Mouse (Mus musculus) myocyte (in vitro differentiated cells): ENCODE data around the gene Stom.

Experiments
- CEBPB ChIP-seq: IDR thresholded peaks from 2 replicates; pipeline ENCODE4 v1.6.1; 2011; ENCODE audit warnings: mild to moderate bottlenecking, moderate library complexity; ENCODE audit not compliant: poor library complexity, insufficient read depth, severe bottlenecking
- E2F4 ChIP-seq: IDR thresholded peaks from one replicate; pipeline ENCODE4 v1.6.1; 2011; ENCODE audit warnings: mild to moderate bottlenecking, control low read depth, moderate library complexity; ENCODE audit not compliant: insufficient read depth
- MAX ChIP-seq: IDR thresholded peaks from one replicate; pipeline ENCODE4 v1.6.1; 2011; ENCODE audit warnings: low read depth, mild to moderate bottlenecking, control low read depth
- MYOD1 ChIP-seq, 3 experiments: IDR thresholded peaks; one replicate each; pipeline ENCODE4 v1.6.1; 2011; ENCODE audit warnings: control low read depth in 2 of 3, low read depth in 2 of 3, mild to moderate bottlenecking in 2 of 3, moderate library complexity in 1 of 3; ENCODE audit not compliant: insufficient read length in 2 of 3, control insufficient read depth in 1 of 3
- MYOG ChIP-seq, 3 experiments: IDR thresholded peaks; one replicate each; pipeline ENCODE4 v1.6.1; 2011; ENCODE audit warnings: control low read depth in 2 of 3, low read depth in 2 of 3, mild to moderate bottlenecking in 2 of 3; ENCODE audit not compliant: insufficient read length in 2 of 3, control insufficient read depth in 1 of 3, insufficient read depth in 1 of 3
- POLR2A ChIP-seq: IDR thresholded peaks from one replicate; pipeline ENCODE4 v1.6.1; 2011; ENCODE audit warnings: low read depth, mild to moderate bottlenecking, control low read depth, moderate library complexity; ENCODE audit not compliant: insufficient read length
- POLR2AphosphoS2 ChIP-seq: IDR thresholded peaks from one replicate; pipeline ENCODE4 v1.6.1; 2011; ENCODE audit warnings: low read depth, control low read depth; ENCODE audit not compliant: insufficient read length
- TCF12 ChIP-seq: IDR thresholded peaks from one replicate; pipeline ENCODE4 v1.6.1; 2011; ENCODE audit warnings: mild to moderate bottlenecking, control low read depth; ENCODE audit not compliant: poor library complexity, insufficient read depth, severe bottlenecking
- TCF3 ChIP-seq: IDR thresholded peaks from one replicate; pipeline ENCODE4 v1.6.1; 2011; ENCODE audit warnings: low read depth, control low read depth; ENCODE audit not compliant: insufficient read length
- USF1 ChIP-seq: IDR thresholded peaks from one replicate; pipeline ENCODE4 v1.6.1; 2011; ENCODE audit warnings: low read depth, mild to moderate bottlenecking, control low read depth, moderate library complexity

- TF ChIP-seq TCF3 (no peak), POLR2A (no peak), MYOG (IDR thresholded peaks at IDR 0.05; ENCODE audit: control insufficient read depth in 1 of 3, insufficient read depth in 1 of 3, insufficient read length in 2 of 3, low read depth in 2 of 3) (no peak), MYOD1 (IDR thresholded peaks at IDR 0.05; ENCODE audit: control insufficient read depth in 1 of 3, insufficient read length in 2 of 3, low read depth in 2 of 3) (no peak), USF1 (no peak), MAX (no peak), E2F4 (no peak), POLR2AphosphoS2 (no peak), CEBPB (peak; percentile 79), TCF12 (no peak)
Measured at GRCm38 (mm10) chr2:35342605-35343004, 5.8 kb upstream of the Stom start.
